Mouse (Mus musculus) left cerebral cortex, adult 9 months (tissue): ENCODE data around the gene Zfp62.

Source experiments
- DNase-seq, 2 experiments: peaks; one replicate each; pipeline ENCODE4 v3.0.0; 2022; ENCODE audit warnings: low spot score in 2 of 2

Gene Zfp62

DNA sequence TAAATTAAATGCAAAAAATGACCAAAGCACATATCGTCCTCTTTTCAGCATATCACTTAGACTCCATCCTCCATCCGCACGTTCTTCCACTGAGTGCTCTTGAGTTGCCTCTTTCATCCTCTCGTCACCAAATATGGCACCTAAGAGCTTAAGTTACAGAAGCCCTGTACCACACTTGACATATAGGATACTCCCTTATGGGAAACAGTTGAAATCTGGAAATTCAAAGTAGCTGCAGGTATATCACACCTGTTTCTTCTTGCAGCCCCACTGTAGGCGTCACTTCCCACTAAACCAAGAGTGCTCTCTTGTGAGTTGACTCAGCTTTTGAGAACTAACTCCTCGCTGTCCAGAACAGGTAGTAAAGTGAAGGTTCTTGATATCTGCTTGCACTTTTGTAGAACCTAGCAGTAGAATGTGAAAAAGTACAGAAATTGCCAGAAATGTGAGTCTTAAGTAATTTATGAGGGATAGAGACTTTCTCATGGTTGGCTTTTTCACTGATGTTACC lies 2.0 kb downstream of the Zfp62 start:
- no peak for DNase-seq

DNA sequence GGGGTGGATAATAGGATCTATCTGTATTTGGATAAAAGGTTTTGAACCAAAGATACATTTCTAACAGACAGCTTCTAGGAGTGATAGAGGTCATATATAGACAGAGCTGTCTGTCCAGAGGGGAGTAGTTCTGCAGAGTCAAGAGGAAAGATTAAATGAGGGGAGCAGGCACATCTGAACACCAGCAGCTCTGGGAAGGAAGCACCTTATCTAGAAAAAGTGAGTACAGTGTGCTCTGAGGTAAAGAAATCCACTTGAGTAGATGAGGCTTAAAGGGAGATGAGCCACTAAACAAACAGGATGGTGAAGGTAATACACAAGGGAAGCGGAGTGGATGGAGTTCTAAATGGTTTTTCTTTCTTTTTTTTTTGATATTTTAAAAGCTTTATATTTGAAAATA lies 4.4 kb downstream of the Zfp62 start:
- no peak for DNase-seq

DNA sequence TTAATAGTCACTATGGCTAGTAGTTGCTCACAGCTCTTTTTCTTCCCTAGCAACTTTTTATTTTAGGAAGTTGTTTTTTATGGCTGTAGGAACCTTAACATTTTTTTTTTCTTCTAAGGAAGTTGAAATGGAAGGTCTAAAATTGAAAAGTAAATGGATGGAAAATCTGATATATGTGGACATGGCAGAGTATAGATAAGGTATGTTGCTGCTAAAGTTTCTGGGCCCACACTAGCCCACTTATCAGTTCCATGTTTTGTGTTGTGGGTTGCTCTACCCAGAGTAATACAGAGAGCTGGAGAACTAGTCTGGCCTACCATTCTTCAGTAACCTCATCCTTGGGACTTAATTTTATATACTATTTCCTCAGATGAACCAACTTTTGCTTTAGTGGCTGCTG lies 9.5 kb downstream of the Zfp62 start:
- no peak for DNase-seq

DNA sequence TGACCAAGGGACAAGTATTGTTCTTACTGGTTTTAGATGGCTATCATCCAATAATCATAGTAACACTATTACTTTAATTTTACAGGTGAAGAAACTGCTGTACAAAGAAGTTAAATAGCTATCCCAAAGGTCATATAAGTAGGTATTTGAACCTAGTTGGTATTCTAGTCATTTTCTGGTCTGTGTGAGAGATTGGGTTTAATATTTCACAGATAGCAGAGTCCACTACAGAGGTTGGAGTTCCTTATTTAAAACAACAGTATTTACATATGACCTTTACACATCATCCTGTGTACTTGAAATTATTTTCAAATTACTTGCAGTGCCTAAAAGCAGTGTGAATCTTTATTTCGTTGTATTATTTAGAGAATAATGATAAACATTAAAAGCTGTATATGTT lies 10.4 kb downstream of the Zfp62 start:
- DNase-seq: no peak

DNA sequence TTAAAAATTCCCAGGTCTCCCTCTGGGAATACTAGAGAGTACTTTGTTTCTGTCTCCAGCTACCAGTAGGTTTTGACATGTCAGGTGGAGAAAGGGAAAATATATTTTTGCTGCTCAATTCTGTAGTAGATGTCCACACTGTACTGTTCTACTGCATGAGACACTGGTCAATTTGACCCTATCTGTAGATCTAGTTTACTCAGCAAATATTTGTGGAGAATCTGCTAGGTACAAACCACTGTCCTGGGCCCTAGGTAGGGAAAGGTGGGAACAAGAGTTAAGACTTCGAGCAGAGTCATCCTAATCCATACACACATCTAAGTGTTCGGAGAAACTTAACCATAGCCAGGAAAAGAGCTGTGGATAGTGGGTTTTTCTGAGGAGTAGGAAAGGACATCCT lies 16.2 kb downstream of the Zfp62 start:
- DNase-seq: no peak

DNA sequence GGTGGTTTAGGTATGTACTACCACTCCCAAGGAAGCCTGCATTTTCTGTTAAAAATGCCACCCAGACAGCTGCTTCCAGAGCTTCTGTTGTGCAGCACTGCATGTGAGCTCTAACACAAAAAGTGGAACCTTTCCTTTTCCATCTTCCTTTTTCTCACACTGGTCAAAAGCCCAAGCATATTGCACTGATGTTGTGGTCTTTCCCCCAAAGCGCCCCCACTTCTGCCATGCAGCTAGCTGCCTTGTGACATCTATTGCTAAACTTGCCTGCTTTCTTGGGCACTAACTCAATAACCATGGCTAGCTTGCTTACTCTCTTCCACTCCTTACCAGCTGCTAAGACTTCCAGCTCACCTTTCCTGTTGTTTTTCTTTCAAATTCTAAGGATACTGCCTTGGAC lies 21.4 kb downstream of the Zfp62 start:
- no peak for DNase-seq

DNA sequence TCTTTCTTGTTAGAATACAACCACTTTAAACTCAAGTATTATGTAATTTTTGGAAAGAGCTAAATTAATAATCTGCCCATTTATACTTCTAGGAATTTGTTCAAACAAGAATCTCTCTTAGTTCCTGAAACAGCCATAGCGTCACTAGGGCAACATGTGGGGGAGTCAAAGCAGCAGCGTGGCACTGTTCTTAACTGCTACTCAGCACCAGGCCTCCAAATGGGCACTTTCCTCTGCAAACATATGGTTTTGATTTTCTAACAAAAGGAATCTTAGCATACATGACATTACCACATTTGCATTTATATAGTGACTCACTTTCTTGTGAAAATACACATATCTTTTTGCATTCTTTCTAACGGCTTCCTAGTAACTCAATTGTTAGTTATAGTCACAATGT lies 29.7 kb downstream of the Zfp62 start:
- DNase-seq: no peak

DNA sequence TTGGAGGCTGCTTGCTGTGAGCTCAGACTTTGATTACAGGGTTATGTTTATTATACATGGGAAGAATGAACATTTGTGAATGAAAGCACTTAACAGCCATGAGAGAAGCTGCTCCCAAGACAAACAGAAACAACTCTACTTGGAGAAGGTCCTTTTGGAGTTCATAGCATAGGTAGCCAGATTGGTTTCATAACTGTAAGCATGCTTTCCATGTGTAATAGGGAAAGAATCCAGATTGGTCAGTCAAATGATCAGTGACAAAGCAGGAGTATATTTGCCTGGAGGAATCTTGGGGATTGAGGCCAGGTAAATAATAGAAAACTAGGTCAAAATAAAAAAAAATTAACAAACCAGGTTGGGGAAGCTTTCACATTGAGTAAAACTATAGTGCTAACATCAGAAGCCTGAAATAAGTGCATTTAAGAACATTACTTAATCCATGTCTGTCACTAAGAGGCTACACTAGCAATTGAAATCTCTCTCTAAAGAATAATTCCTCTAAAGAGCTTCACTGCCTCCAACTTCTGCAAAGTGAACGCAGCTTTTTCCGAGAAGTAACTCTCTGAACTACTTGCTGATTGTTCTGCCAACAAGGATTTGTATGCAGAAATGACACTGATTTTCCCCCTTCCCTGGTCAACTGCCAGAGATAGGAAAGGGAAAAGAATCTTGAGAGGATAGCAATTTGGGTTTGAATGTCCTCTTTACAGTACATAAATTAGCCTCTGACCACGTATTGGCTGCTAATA lies 32.5 kb downstream of the Zfp62 start:
- DNase-seq: no peak

DNA sequence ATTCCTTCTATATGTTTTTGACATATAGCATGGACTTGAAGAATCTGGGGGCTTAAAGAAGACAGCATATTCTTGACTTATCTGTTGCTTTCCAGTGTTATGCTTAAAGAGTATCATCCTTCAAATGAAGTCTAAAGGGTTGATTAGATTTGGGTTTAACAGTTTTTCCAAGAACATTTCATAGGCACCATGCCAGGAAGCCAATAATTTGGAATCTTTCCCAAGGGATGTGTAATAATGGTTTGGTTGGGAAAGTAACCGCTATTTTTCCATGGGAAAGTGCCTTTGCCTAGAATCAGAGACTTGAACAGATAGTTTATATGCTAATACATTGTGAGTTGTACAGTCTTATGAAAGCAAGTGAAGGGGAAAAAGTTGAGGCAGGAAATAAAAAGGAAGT lies 33.8 kb downstream of the Zfp62 start:
- no peak for DNase-seq

DNA sequence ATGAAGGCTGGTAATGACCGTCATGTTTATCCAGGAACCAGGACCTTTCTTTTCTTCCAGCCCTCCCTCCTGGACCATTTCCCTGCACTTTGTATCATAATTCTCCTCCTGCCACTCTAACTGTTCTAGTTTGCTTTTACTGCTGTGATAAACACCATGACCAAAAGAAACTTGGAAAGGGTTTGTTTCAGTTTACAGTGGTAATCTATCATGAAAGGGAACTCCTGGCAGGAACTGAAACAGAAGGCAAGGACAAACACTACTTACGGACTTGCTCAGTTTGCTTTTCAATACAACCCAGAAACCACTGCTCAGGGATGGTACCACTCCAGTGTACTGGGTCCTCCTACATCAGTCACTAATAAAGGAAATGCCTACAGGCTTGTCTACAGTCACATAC lies 34.4 kb downstream of the Zfp62 start:
- no peak for DNase-seq

DNA sequence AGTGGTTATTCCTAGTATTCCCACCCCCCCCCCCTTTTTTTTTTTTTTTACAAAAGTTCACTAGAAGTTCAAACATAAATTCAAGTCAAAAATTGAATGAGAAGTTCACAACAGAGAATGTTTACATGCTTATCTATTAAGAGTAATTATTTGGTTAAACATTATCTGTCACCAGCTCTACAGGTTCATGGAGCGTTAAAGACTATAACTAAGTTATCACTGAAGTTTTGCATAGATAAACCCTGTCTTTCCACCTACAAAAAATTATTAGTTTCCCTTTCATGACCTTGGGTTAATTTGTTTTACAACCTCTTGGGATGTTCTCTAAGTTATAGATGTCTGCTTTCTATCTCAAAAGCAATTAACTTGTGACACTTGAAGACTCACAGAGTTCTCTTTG lies 37.2 kb downstream of the Zfp62 start:
- DNase-seq: no peak

DNA sequence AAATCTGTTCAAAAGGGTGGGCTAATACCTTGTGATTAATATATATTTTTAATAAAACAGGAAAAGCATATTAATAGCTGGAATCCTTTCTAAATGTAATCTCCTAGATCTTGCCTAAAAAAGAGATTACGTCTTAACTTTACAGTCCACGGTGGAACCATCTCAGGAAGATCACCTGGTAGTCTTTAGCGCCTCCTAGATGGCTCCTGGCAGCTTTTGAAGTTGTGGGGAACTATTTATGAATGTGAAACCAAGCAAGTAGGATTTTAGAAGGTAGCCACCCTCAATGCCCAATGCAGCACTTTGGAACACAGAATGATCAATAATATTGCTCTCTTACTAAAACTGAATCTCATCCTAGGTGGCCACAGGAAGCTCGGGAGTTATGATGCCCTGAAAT lies 37.8 kb downstream of the Zfp62 start:
- DNase-seq: no peak

DNA sequence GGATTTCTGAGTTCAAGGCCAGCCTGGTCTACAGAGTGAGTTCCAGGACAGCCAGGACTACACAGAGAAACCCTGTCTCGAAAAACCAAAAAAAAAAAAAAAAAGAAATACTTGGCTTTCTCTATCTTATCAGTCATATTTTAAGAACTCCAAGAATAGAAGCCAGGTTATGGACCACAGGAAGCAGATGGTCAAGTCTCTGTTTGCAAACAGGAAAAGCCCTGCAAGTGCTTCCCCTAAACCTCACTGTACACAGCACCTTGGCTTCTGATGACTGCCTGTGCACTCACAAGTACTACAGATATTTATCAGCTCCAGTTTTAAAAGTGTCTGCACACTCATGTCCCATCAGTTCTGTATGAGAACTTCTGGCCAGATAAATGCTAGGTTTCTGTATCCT lies 38.4 kb downstream of the Zfp62 start:
- DNase-seq: no peak

DNA sequence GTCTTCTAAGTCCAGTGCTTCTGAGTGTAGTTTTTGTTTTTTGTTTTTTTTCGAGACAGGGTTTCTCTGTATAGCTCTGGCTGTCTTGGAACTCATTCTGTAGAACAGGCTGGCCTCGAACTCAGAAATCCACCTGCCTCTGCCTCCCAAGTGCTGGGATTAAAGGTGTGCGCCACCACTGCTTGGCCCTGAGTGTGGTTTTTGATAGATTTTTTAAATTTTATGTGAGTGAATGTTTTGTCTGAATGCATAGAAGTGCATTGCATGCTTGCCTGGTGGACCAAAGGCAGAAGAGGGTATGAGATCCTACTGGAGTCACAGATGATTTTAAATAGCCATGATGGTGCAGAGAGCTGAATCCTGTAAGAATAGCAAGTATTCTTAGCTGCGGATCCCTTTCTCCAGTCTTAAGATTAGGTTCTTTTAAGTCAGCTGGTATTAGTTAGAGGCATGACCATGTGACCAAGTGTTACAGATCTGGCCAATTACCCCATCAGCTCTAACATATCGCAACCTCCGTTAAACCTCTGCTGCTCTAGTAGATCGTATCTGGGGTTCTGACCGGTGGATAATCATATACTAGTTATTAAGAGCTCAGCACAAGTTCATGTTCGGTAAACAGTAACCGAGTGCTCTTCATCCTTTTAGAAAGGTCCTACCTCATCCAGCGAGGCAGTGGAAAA lies 40.0 kb downstream of the Zfp62 start:
- DNase-seq: no peak

DNA sequence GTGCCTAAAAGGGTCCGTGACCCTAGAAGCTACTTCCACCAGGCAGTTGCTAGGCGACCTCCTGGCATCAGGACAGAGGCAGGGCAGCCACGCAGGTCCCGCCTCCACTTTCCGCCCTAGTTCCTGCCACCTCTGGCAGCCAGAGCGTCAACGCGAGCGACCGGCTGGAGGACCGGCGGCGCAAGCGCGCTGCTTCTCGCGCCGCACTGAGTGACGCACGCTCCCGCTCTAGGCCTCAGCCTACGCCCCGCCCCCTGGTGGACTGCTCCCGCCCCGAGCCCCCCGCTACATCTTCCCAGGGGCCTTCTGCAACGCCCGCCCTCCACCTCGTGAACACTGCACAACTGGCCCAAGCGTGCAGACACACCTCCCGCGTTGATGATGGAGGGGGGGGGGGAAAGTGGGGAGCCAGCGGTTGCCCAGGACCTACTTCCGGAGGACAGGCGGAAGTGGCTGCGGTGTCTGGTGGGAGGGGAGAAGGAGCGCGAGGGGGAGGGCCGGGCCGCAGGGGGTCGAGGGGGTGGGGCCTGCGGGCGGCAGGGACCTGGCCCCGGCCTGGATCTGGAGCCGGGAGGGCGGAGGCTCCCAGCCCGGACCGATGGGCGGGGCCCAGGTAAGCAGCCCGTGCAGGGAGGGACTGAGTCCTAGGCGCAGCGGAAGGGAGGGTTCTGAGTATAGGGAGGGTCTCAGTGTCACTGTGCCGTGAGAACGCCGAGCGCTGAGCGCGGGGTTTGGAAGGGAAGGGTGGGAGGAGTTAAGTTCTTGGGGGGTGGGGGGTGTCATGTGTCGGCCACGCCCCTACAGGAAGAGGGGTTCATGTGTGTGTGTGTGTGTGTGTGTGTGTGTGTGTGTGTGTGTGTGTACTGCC lies 40.9 kb downstream of the Zfp62 start, which contains the start of gene Mgat1:
Gene Mgat1, plus strand, starts transcription at position 465 of the 868 bp plus-strand sequence.
- peak; percentile 84 to 90 for DNase-seq

DNA sequence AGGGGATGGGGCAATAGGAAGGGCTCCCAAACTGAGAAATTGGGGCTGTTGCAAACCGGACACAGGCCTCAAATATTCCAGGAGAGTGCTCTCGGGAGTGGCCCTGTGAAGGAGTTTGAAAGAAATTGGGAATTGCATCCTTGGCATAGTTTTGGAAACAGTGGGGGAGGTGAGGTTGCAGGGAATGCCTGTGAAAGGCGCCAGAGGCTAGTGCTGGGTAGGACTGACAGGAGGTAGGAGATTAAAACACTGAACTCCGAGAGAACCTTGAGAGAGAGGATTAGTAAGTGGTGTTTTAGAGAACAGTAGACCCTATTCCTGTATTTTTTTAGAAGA lies 41.5 kb downstream of the Zfp62 start:
- no peak for DNase-seq

DNA sequence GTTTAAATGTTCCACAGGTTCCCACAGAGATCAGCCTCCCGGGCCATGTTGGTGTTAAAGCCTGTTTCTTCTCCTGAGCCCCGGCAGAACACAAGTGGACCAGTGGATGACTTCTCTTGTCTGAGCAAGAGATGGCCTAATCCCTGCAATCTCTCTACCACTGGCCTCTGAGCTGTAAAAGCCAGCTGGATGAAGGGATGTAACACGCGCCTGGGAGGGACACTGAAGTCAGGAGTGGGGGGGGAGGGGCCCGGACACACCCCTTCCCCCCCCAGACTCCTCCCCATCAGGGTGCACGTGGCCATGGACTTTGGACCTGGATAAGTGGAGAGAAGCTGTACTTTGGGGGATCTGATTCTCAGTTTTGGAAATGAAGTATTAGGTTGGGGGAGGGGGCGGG lies 42.1 kb downstream of the Zfp62 start:
- DNase-seq: no peak

DNA sequence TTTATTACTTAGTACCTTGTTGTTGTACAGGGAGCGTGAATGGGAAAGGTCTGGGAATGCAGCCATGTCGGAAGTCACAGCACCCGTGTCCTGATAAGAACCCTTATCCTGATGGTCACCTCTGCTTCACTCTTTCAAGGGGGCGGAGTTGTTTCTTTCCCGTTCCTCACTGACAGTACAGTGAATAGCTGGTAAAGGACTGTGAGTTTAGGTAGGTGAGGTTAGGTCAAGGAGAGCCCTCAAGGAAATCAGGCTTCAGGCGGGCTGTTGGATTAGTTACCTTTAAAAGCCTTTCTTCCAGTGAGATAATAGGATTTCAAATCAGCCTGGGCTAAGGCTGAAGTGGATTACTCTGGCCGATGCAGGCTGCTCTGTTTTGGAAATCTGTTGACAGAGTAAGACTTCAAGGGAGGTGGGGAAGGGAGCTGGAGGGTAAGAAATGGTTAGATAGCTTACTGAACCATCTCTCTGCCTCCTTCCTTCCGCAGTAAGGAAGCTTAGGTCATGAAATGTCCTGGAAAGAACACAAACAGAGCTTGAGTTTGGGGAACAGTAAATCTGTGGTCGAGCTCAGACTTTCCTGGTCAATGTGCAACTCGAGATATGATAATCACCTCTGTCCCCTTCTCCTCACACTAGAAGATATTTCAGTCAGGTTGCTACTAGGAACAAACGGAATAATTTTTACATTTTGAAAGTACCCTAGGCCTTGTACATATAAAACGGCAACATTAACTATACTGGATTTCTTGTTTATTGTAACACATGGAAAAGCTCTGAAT lies 42.7 kb downstream of the Zfp62 start:
- no peak for DNase-seq

DNA sequence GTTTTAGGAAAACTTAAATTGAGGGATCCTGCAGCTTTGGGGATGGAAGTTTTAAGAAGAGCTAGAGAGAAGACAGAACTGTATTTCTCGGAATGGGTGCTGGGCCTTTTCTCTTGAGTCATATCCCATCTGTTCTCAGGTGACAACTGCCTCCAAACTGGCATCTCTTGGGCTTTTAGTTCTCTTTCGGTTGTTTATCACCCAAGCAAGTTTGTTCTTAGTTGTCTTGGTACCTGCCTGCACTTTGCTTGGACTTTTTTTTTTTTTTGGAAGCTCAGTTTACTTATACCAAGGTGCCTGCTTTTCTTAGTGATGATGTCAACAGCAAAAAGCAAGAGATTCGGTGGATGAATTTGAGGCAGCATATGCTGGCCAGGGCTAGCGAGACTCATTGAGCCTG lies 43.4 kb downstream of the Zfp62 start:
- no peak for DNase-seq

DNA sequence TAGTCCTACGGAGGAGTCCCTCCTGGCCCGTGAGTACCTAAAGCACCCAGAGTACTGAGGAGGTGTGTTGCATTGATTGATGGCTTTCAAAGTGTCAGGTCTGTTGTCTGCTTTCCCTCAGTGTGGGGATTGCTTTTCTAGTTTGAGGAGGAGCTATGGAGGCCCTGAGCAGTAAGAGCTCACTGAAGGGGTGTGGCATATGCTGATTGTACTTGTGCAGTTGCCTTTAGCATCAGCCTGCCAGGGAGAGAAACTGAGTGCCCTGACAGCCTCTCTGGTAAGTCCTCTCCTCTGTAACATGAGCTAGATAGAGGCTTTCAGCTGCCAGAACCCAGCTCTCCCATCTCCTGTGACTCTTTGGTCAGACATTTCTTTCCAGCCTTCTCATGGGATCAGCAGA lies 44.2 kb downstream of the Zfp62 start:
- DNase-seq: no peak

DNA sequence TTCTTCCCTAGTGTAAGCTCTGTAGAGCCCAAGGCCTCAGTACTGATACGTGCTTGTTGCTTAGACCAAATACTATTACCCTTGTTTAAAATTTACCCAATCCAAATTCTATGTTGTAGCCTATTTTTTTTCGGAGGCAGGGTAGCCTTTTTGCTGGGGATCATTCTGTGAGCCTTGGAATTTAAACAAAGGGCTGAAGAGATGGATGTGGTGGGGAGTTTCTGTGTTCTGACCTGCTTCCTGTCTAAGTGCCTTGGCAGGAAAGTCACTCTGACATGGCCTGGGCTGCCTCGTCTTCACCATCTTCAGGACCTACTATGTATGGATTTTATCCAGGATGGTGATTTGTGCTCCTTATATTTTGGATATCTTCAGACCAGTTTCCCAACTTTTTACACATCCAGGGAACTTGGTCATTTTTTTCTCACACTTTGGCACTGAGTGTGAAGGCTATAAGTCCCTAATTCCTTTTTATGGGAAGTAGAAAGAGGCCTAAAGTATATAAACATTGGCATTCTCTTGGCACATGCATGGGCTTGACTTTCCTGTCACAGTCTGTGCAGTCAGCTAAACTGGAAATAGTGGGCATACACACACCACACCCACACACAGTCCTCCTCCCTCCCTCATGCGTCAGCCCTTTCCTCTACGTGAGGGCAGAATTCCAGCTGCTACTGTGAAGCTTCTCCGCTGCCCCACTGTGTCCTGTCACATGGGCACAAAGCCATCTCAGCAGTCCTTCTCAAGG lies 45.3 kb downstream of the Zfp62 start:
- DNase-seq: no peak
